Mouse (Mus musculus) urinary bladder, adult 2 months (tissue): ENCODE measurements at regions not wholly inside any gene's neighbourhood (a gene's known extent, or its start where the extent isn't known, plus 50 kb on each side); places are given as distances from the start of the nearest gene placed in this dataset.

Experiments
- DNase-seq: peaks from one replicate; pipeline ENCODE4 v3.0.0; 2022; ENCODE audit warnings: low spot score

GRCm38 (mm10) chr4:114716703-114717102, 104.8 kb upstream of the Gm12830 start:
- no peak for DNase-seq

DNA sequence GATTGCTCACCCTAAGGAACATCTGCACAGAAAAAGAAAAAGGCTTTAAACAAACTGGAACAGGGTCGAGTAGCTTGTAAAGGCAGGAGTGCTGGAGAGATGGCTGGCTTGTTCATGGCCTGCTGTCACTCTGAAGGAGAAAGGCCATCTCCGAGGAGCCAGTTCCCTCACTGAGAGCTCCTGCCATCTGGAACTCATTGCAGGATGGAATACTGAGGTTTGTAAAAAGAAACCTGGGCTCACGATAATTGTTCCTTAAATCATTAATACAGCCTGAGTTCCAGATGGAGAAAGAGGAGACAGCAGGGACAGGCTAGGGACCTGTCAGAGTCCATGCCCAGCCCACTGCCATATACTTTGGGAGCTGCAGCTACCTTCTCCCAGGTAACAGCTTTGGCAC, 100.8 kb upstream of the Gm12830 start:
- DNase-seq, result no peak

- no peak for DNase-seq
Observed at GRCm38 (mm10) chr4:114721386-114721785, 100.1 kb upstream of the Gm12830 start.

DNA sequence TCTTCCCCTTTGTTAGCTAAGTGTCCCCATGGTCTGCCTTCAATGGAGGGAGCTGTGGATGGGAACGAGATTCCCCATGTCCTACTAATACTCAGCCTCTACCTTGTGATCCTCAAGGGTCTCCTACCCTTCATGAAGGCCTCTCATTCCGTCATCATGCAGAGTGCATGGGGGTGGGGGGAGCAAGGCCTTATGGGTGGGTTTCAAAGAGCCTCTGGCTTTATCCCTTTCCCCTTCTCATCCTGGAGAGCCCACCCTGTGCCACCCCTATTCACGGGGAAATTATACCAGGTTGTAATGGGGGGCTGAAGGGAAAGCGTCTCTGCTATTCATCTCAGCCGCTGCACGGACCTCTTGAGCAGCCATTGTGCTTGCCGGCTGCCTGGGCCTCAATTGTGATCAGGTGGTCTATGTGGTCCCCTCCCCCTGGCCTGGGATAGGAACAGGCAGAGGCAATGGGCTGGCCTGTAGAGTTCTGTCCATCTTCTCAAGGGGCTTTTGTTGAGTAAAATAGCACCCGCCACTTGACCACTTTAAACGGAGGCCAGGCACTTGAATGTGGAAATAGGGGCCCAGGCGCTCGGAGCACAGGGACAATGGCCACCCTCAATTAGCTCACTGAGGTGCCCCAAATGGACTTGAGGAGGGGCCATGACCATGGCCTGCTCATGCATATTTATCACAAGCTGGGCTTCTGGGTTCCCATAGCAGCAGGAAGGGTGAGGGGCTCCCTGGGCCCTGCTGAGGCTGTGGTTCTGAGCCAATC, 93.1 kb upstream of the Gm12830 start:
- DNase-seq, result no peak

DNA sequence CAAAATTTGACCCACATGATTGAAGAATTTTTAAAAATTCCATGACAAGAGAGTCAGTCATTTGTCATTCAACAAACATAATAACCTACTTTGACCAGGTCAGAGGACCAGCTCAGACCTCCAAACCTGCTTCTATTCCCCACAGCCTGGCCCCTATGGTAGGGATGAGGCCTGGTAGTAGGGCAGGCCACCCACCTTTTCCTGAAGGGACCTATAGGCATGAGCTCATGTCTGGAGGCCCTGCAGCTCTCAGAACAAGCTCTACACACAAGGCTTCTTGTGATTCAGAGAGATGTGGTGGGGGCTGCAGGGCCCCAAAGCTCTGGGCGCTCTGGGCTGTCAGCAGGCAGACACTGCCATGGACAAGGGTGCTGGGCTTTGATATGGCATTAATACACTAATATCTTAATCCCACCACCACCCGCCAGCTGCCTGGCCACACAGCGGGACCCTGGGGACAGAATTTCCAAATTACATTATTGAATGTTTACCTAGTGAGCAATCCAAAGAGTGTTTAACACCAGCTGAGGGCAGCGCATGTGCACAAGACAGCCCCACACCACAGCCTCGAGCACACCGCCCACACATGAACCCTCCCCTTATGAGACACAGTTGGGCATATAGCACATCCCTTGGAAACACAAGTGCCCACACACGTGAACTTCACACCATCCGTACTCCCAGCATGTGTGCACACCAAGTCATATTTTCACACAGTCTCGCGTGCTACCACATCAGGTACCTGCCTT, 88.1 kb upstream of the Gm12830 start:
- no peak for DNase-seq

DNA sequence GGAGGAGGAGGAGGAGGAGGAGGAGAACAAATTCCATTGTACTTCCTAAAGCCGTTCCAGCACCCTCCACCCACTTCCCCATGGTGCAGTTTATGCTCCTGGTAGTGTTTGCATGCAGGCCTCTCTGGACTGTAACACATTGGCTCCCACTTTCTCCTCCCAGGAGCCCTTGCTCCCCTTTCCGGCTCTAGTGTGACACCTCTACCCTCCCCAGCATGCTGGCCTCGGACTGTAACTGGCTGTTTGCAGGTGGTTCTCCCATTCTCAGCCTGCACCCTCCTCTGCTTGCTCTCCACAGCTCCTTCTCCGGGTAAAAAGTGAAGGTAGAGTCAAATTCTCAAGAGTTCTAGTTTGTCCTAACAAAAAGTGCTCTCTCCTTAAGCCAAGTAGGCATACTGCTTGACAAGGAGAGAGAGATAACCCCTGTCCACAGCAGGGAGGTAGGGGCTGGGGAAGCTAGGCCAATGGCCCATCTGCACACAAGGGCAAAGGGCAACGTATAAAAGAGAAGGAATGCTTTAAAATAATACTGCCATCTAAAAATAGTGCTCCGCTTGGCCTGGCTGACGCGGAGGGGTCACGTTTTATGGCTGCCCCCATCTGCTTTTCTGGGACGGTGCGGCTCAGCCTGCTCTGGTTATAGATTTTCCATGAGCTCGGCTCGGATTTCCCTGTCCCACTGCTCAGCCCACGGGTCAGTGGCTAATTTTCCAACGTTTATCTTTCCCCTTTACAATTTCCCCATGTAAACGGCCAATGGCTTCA, 82.4 kb upstream of the Gm12830 start:
- no peak for DNase-seq

DNA sequence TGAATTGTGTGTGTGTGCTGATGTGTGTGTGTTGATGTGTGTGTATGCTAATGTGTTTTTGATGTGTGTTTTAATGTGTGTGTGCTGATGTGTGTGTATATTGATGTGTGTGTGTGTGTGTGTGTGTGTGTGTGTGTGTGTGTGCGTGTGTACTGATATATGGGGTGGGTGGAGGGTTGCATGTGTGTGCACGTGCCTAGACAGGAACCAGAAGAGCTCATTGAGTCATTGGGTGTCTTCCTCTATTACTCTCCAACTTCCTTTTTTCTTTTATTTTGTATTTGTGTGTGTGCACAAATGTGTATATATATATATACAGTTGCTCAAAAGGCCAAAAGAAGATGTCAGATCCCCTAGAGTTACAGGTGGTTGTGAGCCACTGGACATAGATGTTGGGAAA, 73.4 kb upstream of the Gm12830 start:
- DNase-seq, result no peak

GRCm38 (mm10) chr4:114759837-114760236, 61.7 kb upstream of the Gm12830 start:
- DNase-seq, result no peak

- DNase-seq, result no peak
Observed at GRCm38 (mm10) chr4:114766643-114767393, 54.7 kb upstream of the Gm12830 start.
